Mouse (Mus musculus): ENCODE measurements at regions not wholly inside any gene's neighbourhood (a gene's known extent, or its start where the extent isn't known, plus 50 kb on each side); places are given as distances from the start of the nearest gene placed in this dataset.

- no peak for TF ChIP-seq CTCF (IDR thresholded peaks at IDR 0.05; ENCODE audit: low read depth)
- no peak for TF ChIP-seq EP300 (IDR thresholded peaks at IDR 0.05; ENCODE audit: low read depth)
Measured at GRCm38 (mm10) chr9:113523173-113523572, 184.9 kb downstream of the Pdcd6ip start.

Measured in liver, postnatal 0 days (tissue).